Mouse (Mus musculus) forebrain, embryonic 14.5 days (tissue): ENCODE data around the gene Bloc1s5. TPM values are rescaled to one million over a fixed set of nuclear protein-coding genes. Genes with fewer than 3 reads are reported as not detected.
A peak's percentile ranks its signal among the peaks of the same experiment; 100 is the strongest.
"Not testable (repeated sequence)": the region's sequence is repeated elsewhere in the genome, so short reads cannot be mapped to it uniquely, and the experiment has no call there.

Experiments used
- ATAC-seq: fragments of 200-750 bp; cut with Nextera tagmentation; 2 replicates; pipeline ENCODE4 v1.8.0; 2017; ENCODE audit warnings: mild to moderate bottlenecking, moderate library complexity
- DNase-seq: peaks from one replicate; pipeline ENCODE4 v3.0.0-alpha.2; 2015; ENCODE audit warnings: low spot score
- H3K27ac ChIP-seq: fragments of 300-500 bp; sonication (generic); 2 replicates; pipeline ENCODE4 v1.5.1; 2014; ENCODE audit warnings: low read depth, mild to moderate bottlenecking, control low read depth, low read length, moderate library complexity
- H3K27me3 ChIP-seq: fragments of 300-500 bp; sonication (generic); replicated peaks from 2 replicates; pipeline ENCODE4 v1.6.1; 2014; ENCODE audit warnings: low read length, control low read depth, mixed read lengths; ENCODE audit not compliant: control insufficient read depth, insufficient read depth
- H3K36me3 ChIP-seq: fragments of 300-500 bp; sonication (generic); 2 replicates; pipeline ENCODE4 v1.6.1; 2014; ENCODE audit warnings: low read length, control low read depth; ENCODE audit not compliant: control insufficient read depth, insufficient read depth
- H3K4me1 ChIP-seq: fragments of 300-500 bp; sonication (generic); 2 replicates; pipeline ENCODE4 v1.6.1; 2014; ENCODE audit warnings: antibody characterized with exemption, low read length, control low read depth; ENCODE audit not compliant: control insufficient read depth, insufficient read depth
- H3K4me2 ChIP-seq: fragments of 300-500 bp; sonication (generic); 2 replicates; pipeline ENCODE4 v1.6.1; 2014; ENCODE audit warnings: mild to moderate bottlenecking, control low read depth, low read length
- H3K4me3 ChIP-seq: fragments of 300-500 bp; sonication (generic); 2 replicates; pipeline ENCODE4 v1.5.1; 2014; ENCODE audit warnings: low read depth, low read length, control low read depth
- H3K9ac ChIP-seq: fragments of 300-500 bp; sonication (generic); 2 replicates; pipeline ENCODE4 v1.6.1; 2014; ENCODE audit warnings: mild to moderate bottlenecking, low read length, control low read depth, moderate library complexity
- H3K9me3 ChIP-seq: fragments of 300-500 bp; sonication (generic); replicated peaks from 2 replicates; pipeline ENCODE4 v1.6.1; 2016; ENCODE audit warnings: low read length, control low read depth, mixed read lengths; ENCODE audit not compliant: control insufficient read depth
- WGBS: fragments of 180-500 bp; shearing (Covaris S2); extraction: QIAGEN DNeasy Blood & Tissue Kit; methylation state at CpG from one replicate; pipeline ENCODE4 v1.1.7; 2014; 5-methylcytosine and 5-hydroxymethylcytosine counted together
- polyA plus RNA-seq: library from polyadenylated mRNA; unstranded; fragments of >200 nt; fragmentation: Nextera tagmentation; extraction: Ambion mirVana; gene quantifications from 2 replicates; pipeline ENCODE4 v1.2.1, GENCODE M21; 2014

The Bloc1s5 gene
- 21.6 and 24.6 TPM in 2 replicates for polyA plus RNA-seq

GRCm38 (mm10) chr13:38634800-38635269 lies at the start of gene Bloc1s5:
TSS of gene Bloc1s5 (minus strand) at chr13:38635109.
- Histone ChIP-seq H3K27me3 (no peaks in the 10 kb centered on the region), H3K4me1 (no peaks in the 10 kb centered on the region; the same call in 1 of the 2 replicates), H3K9ac (peak within 1 kb of the TSS; percentile 75), H3K9me3 (no peaks in the 10 kb centered on the region), H3K27ac (peak within 1 kb of the TSS; percentile 70), H3K4me2 (peak within 1 kb of the TSS; percentile 68), H3K4me3 (peak within 1 kb of the TSS; percentile 76), H3K36me3 (no peaks in the 10 kb centered on the region)
- peak; percentile 98 for ATAC-seq
- WGBS = under 1% methylated on average over 38 of the region's 44 CpGs
- peak; percentile 99 for DNase-seq

GRCm38 (mm10) chr13:38672336-38672735 lies 37.4 kb upstream of the Bloc1s5 start:
- no peaks in the 10 kb centered on the region for H3K9me3 ChIP-seq
- H3K4me3 ChIP-seq = no peak overlapping the region
- no peaks in the 10 kb centered on the region for H3K27me3 ChIP-seq
- ATAC-seq = no peak
- no peaks in the 10 kb centered on the region for H3K36me3 ChIP-seq
- no peak overlapping the region for H3K27ac ChIP-seq
- no peak overlapping the region for H3K9ac ChIP-seq
- 78% methylated on average over 9 of the region's 9 CpGs for WGBS
- no peak overlapping the region for H3K4me2 ChIP-seq
- peak; percentile 15 for DNase-seq
- H3K4me1 ChIP-seq = no peaks in the 10 kb centered on the region

GRCm38 (mm10) chr13:38671451-38671850 lies 36.5 kb upstream of the Bloc1s5 start:
- not testable (repeated sequence) for H3K4me1 ChIP-seq, H3K36me3 ChIP-seq, H3K4me3 ChIP-seq, H3K9me3 ChIP-seq, H3K27me3 ChIP-seq, DNase-seq, H3K27ac ChIP-seq, ATAC-seq, H3K9ac ChIP-seq, H3K4me2 ChIP-seq
- WGBS = 92% methylated on average over 6 of the region's 6 CpGs

GRCm38 (mm10) chr13:38670051-38670450 lies 35.1 kb upstream of the Bloc1s5 start:
- no peak for DNase-seq
- Histone ChIP-seq H3K27ac (no peak overlapping the region), H3K36me3 (no peaks in the 10 kb centered on the region), H3K9me3 (no peaks in the 10 kb centered on the region), H3K4me3 (no peak overlapping the region), H3K9ac (no peak overlapping the region), H3K4me1 (no peaks in the 10 kb centered on the region), H3K4me2 (no peak overlapping the region), H3K27me3 (no peaks in the 10 kb centered on the region)
- no peak for ATAC-seq

- H3K27me3 ChIP-seq = no peaks in the 10 kb centered on the region
- ATAC-seq (no peak), DNase-seq (peak; percentile 11)
- H3K4me3 ChIP-seq = no peak overlapping the region
- H3K9me3 ChIP-seq = no peaks in the 10 kb centered on the region
- H3K36me3 ChIP-seq = no peaks in the 10 kb centered on the region
- H3K27ac ChIP-seq = no peak overlapping the region
- H3K9ac ChIP-seq = no peak overlapping the region
- H3K4me2 ChIP-seq = no peak overlapping the region
- no peaks in the 10 kb centered on the region for H3K4me1 ChIP-seq
- 33% methylated on average over 2 of the region's 2 CpGs for WGBS
Observed at GRCm38 (mm10) chr13:38668514-38668913, 33.6 kb upstream of the Bloc1s5 start.

GRCm38 (mm10) chr13:38664753-38665152 lies 29.8 kb upstream of the Bloc1s5 start:
- Histone ChIP-seq H3K27me3 (no peaks in the 10 kb centered on the region), H3K9me3 (no peaks in the 10 kb centered on the region), H3K4me3 (no peak overlapping the region), H3K4me1 (no peaks in the 10 kb centered on the region), H3K27ac (no peak overlapping the region), H3K4me2 (no peak overlapping the region), H3K36me3 (no peaks in the 10 kb centered on the region), H3K9ac (no peak overlapping the region)
- no peak for DNase-seq
- WGBS = 71% methylated on average over 1 of the region's 1 CpGs
- ATAC-seq = no peak

GRCm38 (mm10) chr13:38659524-38660136 lies 24.7 kb upstream of the Bloc1s5 start:
- H3K4me3 ChIP-seq = no peak overlapping the region
- DNase-seq = no peak
- 88% methylated on average over 12 of the region's 12 CpGs for WGBS
- no peak overlapping the region for H3K9ac ChIP-seq
- H3K9me3 ChIP-seq = no peaks in the 10 kb centered on the region
- H3K4me2 ChIP-seq = no peak overlapping the region
- H3K36me3 ChIP-seq = peaks cover 14% of the 10 kb centered on the region
- ATAC-seq = no peak
- no peak overlapping the region for H3K27ac ChIP-seq
- peaks cover 4% of the 10 kb centered on the region for H3K4me1 ChIP-seq
- no peaks in the 10 kb centered on the region for H3K27me3 ChIP-seq

GRCm38 (mm10) chr13:38658528-38659280 lies 23.8 kb upstream of the Bloc1s5 start, which contains the start of gene Eef1e1:
TSS of gene Eef1e1 (minus strand) at chr13:38659058.
- Histone ChIP-seq H3K27me3 (no peaks in the 10 kb centered on the region), H3K4me1 (peaks cover 4% of the 10 kb centered on the region), H3K4me3 (peak within 1 kb of the TSS; percentile 90), H3K27ac (peak within 1 kb of the TSS; percentile 72), H3K9me3 (no peaks in the 10 kb centered on the region), H3K4me2 (peak within 1 kb of the TSS; percentile 67), H3K9ac (peak within 1 kb of the TSS; percentile 91), H3K36me3 (peaks cover 23% of the 10 kb centered on the region)
- WGBS = under 1% methylated on average over 59 of the region's 59 CpGs
- DNase-seq = peak; percentile 96
- ATAC-seq = peak; percentile 99

- DNase-seq (peak; percentile 18), ATAC-seq (no peak)
- no peaks in the 10 kb centered on the region for H3K27me3 ChIP-seq
- H3K36me3 ChIP-seq = peaks cover 30% of the 10 kb centered on the region
- peak overlapping the region; percentile 90 for H3K4me3 ChIP-seq
- WGBS = 23% methylated on average over 4 of the region's 4 CpGs
- peak overlapping the region; percentile 91 for H3K9ac ChIP-seq
- H3K27ac ChIP-seq = no peak overlapping the region
- peaks cover 4% of the 10 kb centered on the region for H3K4me1 ChIP-seq
- H3K9me3 ChIP-seq = no peaks in the 10 kb centered on the region
- H3K4me2 ChIP-seq = peak overlapping the region; percentile 67
Observed at GRCm38 (mm10) chr13:38657865-38658264, 23.0 kb upstream of the Bloc1s5 start.
